Mouse (Mus musculus): ENCODE measurements around the gene Srsf1. TPM values are rescaled to one million over a fixed set of nuclear protein-coding genes. Genes with fewer than 3 reads are reported as not detected.

The Srsf1 gene
- 10 to 100 TPM; 67.5 to 85.8 TPM for total RNA-seq (2021)
- long read RNA-seq, experiment 1, full-length matches to known transcripts = 27 of 46 reads
- long read RNA-seq, experiment 1, partial matches to known transcripts = 2 of 46 reads
- long read RNA-seq, experiment 1, other reads (novel, unspliced or antisense) = 17 of 46 reads
- long read RNA-seq, experiment 2, full-length matches to known transcripts = 13 of 25 reads
- long read RNA-seq, experiment 2, partial matches to known transcripts = 0 of 25 reads
- long read RNA-seq, experiment 2, other reads (novel, unspliced or antisense) = 12 of 25 reads

GRCm38 (mm10) chr11:88046944-88047794, at the start of gene Srsf1:
Srsf1 (plus strand) TSS chr11:88047373.
- DNase-seq = peak; percentile 99
- H3K4me3 ChIP-seq = peak within 1 kb of the TSS; percentile 93
- TF ChIP-seq CTCF (IDR thresholded peaks at IDR 0.05) = no peak; the same call in 1 of the 2 replicates
- intact Hi-C loops (cut with DNase I) = loop anchor here (10.0 kb wide), 1 partner anchor 622 kb away; no protein-coding TSS in a partner anchor
- peak within 1 kb of the TSS; percentile 99 for H3K27ac ChIP-seq

- intact Hi-C loops (cut with DNase I) = no loop called here
- Histone ChIP-seq H3K27ac (no peak overlapping the region), H3K4me3 (no peak overlapping the region)
- peak; percentile 28 for TF ChIP-seq CTCF (IDR thresholded peaks at IDR 0.05)
- DNase-seq = no peak
These were observed 47.4 kb upstream of the Srsf1 start for GRCm38 (mm10) chr11:87999751-88000150.

DNA sequence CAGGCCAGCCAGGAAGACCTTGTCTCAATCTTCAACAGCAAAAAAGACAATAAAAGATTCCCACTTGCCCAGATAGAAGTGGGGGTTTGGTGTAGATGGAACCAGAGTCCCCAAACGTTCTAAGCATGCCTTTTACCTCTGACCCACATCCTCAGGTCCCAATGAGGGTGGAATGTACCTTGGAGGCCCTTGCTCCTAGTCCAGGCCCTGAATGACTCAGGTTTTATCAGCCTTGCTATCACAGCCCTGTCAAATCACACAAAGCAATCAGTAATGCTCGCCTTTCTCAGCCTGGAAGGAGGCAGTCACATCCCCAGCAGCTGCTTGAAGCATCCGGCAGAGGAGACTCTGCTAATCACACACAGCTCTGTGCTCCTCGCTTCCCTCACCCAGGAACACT, 44.4 kb upstream of the Srsf1 start:
- DNase-seq = no peak
- intact Hi-C loops (cut with DNase I) = no loop called here
- Histone ChIP-seq H3K27ac (no peak overlapping the region), H3K4me3 (no peak overlapping the region)
- TF ChIP-seq CTCF (IDR thresholded peaks at IDR 0.05) = no peak

DNA sequence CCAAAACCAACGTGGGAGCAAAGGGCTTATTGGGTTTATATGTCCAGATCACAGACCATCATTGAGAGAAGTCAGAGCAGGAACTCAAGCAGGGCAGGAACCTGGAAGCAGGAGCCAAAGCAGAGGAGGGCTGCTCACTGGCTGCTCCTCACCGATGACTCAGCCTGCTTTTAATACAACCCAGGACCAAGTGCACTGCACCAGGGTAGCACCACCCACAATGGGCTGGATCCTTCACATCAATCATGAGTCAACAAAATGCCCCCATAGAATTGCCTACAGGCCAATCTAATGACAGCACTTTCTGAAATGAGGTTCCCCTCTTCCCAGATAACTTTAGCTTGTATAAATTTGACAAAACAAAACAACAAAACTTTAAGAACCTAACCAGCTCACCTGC, 43.0 kb upstream of the Srsf1 start:
- Histone ChIP-seq H3K27ac (no peak overlapping the region), H3K4me3 (no peak overlapping the region)
- no peak for TF ChIP-seq CTCF (IDR thresholded peaks at IDR 0.05)
- intact Hi-C loops (cut with DNase I) = no loop called here
- no peak for DNase-seq

GRCm38 (mm10) chr11:88008641-88009040, 38.5 kb upstream of the Srsf1 start:
- TF ChIP-seq CTCF (IDR thresholded peaks at IDR 0.05) = no peak
- Histone ChIP-seq H3K4me3 (no peak overlapping the region), H3K27ac (no peak overlapping the region)
- DNase-seq = no peak
- intact Hi-C loops (cut with DNase I) = no loop called here

- peak; percentile 25 for DNase-seq
- Histone ChIP-seq H3K27ac (no peak overlapping the region), H3K4me3 (peak overlapping the region; percentile 21)
- intact Hi-C loops (cut with DNase I) = no loop called here
- TF ChIP-seq CTCF (IDR thresholded peaks at IDR 0.05) = no peak
These were observed 37.5 kb upstream of the Srsf1 start for GRCm38 (mm10) chr11:88009542-88010190.

DNA sequence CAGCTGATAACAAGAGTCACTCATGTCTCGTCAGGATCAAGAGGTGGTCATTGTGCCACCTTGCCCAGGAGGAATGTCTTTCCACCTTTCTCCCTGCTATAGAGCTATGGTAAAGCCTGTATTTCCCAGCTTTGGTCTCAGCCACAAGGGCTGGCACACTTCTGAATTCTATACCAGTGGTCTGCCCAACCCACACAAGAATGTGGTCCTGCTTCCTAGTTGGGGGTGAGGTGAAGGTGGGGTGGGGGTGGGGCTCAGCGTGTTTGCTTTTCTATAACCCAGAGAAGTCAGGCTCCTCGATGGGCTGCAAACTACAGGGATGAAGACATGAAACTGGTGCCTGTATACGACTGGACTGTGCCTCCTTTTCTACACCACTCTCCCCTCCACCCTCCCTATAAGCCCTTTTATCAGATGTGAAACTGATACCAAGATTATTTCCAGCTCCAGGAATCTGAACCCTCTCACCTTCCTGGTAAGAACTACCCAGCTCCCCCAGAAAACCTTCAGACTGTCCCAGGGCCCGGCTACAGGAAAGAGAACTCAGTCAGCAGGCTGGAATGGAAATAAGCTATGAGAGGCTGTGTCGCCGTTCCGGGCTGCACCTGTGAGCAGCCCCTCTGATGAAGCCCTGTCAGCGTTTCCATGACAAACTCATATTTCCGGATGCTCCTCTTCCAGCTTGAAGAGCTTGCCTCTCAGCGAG, 35.8 kb upstream of the Srsf1 start:
- H3K4me3 ChIP-seq = no peak overlapping the region
- TF ChIP-seq CTCF (IDR thresholded peaks at IDR 0.05) = no peak
- intact Hi-C loops (cut with DNase I) = no loop called here
- H3K27ac ChIP-seq = no peak overlapping the region
- DNase-seq = no peak

DNA sequence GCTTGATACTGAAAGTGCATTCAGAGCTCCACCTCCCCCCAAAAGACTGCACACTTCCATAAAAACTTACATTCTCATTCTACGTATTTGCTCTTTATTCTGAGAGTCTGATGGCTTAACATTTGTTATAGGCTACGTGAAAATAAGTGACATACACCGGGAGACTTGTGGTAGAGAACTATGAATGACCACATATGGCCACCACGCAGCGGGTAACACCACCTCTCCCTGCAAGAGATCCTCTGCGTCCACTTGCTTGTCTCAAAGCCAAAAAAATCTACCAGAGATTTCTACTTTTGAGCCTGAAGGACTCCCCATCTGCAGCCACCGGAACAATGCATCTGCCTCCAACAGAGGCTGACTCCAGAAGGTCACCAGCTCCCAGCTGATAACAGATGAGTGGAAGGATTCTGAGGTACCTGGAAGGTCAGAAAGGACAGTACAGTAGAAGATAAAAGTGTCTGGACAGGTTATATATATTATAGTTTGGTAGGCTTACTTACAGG, 35.2 kb upstream of the Srsf1 start:
- no peak for TF ChIP-seq CTCF (IDR thresholded peaks at IDR 0.05)
- H3K27ac ChIP-seq = no peak overlapping the region
- DNase-seq = no peak
- H3K4me3 ChIP-seq = no peak overlapping the region
- intact Hi-C loops (cut with DNase I) = no loop called here

GRCm38 (mm10) chr11:88012621-88013244, 34.4 kb upstream of the Srsf1 start:
- intact Hi-C loops (cut with DNase I) = no loop called here
- Histone ChIP-seq H3K27ac (no peak overlapping the region), H3K4me3 (no peak overlapping the region)
- no peak for TF ChIP-seq CTCF (IDR thresholded peaks at IDR 0.05)
- DNase-seq = no peak

GRCm38 (mm10) chr11:88013632-88014031, 33.5 kb upstream of the Srsf1 start:
- H3K4me3 ChIP-seq = no peak overlapping the region
- TF ChIP-seq CTCF (IDR thresholded peaks at IDR 0.05) = no peak
- no peak for DNase-seq
- H3K27ac ChIP-seq = no peak overlapping the region
- intact Hi-C loops (cut with DNase I) = no loop called here

DNA sequence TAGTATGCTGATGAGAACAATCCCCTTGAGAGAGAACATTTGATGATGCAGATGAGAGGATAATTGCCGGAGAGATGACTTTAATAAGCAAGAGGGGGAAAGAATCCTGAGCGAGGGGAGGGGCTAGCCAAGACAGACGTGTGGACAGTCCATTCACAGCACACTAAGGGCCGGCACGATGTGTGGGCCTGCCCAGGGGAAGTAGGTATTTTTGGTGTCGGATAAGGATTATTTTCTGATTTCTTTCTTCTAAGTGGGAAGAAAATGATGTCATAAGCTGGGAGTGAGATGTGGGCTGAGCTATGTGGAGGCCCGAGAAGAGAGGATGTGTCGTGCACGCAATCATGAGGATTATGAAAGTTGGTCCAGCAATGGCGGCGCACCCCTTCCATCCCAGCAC, 32.0 kb upstream of the Srsf1 start:
- Histone ChIP-seq H3K4me3 (no peak overlapping the region), H3K27ac (no peak overlapping the region)
- TF ChIP-seq CTCF (IDR thresholded peaks at IDR 0.05) = no peak
- no peak for DNase-seq
- intact Hi-C loops (cut with DNase I) = no loop called here

DNA sequence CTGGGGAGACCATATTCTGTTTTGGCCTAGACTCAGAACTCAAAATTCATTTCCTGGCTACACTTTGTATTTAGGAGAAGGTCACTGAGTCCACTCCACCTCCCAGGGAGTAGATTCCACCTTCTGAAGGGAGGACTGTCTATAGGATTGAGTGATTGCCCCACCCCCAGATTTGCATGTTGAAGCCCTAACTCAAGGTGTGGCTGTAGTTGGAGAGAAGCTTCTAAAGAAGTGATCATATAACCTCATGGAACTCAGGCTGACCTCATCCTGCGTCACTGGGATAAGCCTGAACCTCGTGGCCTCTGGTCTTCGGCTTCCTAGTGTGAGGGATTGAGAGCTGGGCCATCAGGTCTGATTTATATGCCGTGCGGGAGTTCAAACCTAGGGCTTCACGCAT, 31.4 kb upstream of the Srsf1 start:
- no peak for DNase-seq
- Histone ChIP-seq H3K27ac (no peak overlapping the region), H3K4me3 (no peak overlapping the region)
- TF ChIP-seq CTCF (IDR thresholded peaks at IDR 0.05) = no peak
- intact Hi-C loops (cut with DNase I) = no loop called here

Data from gastrocnemius, adult 2 months (tissue).